Mouse (Mus musculus) ES-Bruce4 (cell line): ENCODE measurements at regions not wholly inside any gene's neighbourhood (a gene's known extent, or its start where the extent isn't known, plus 50 kb on each side); places are given as distances from the start of the nearest gene placed in this dataset.

Experiments used
- CTCF ChIP-seq: IDR thresholded peaks from one replicate; pipeline ENCODE4 v1.8.1; 2011; ENCODE audit warnings: low read depth, low read length
- EP300 ChIP-seq: IDR thresholded peaks from 2 replicates; pipeline ENCODE4 v1.6.1; 2011; ENCODE audit warnings: low read depth, low read length; ENCODE audit not compliant: insufficient read depth
- POLR2A ChIP-seq: IDR thresholded peaks from one replicate; pipeline ENCODE4 v1.8.1; 2011; ENCODE audit warnings: low read length; ENCODE audit not compliant: insufficient read depth

DNA sequence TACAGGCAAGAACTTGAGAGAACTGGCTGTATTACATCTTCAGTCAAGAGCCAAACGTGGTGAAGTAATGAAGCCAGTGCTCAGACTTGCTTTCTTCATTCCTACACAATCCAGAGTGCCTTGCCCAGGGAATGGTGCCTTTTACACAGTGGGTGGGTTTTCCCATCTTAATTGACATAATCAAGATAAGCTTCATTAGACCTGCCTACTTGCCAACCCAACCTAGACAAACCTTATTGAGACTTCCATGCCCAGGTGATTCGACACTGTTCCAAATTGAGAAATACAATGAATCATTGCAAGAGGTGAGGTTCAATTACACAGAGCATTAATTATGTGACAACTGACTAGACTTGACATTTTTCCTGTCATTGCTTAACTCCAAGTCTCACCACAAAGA, 2557.0 kb upstream of the Gm6569 start:
- TF ChIP-seq CTCF (no peak), EP300 (no peak), POLR2A (no peak)
